Mouse (Mus musculus) adrenal gland, adult 8-10 months (tissue): ENCODE results near the gene Foxe3. TPM values are rescaled to one million over a fixed set of nuclear protein-coding genes. Genes with fewer than 3 reads are reported as not detected.

Experiments
- DNase-seq: peaks from one replicate; pipeline ENCODE4 v3.0.0; 2022
- total RNA-seq, 4 experiments: library from RNA; stranded (reverse); gene quantifications; 2 replicates each; pipeline ENCODE4 v1.2.4; 2022

Gene Foxe3
- total RNA-seq, 4 experiments from 2014 or later, result 0.43 to 0.45 TPM; not detected in 2

- no peak for DNase-seq
Observed at GRCm38 (mm10) chr4:114916056-114916455, 9.8 kb downstream of the Foxe3 start.

GRCm38 (mm10) chr4:114913594-114913962, 12.2 kb downstream of the Foxe3 start:
- peak; percentile 46 for DNase-seq

- DNase-seq, result no peak
Observed at GRCm38 (mm10) chr4:114912705-114913593, 12.9 kb downstream of the Foxe3 start.

GRCm38 (mm10) chr4:114909602-114910484, 16.0 kb downstream of the Foxe3 start:
- no peak for DNase-seq

GRCm38 (mm10) chr4:114908829-114909601, 16.8 kb downstream of the Foxe3 start, which contains the start of gene Foxd2:
TSS of gene Foxd2 (minus strand) at chr4:114908873.
- peak; percentile 85 for DNase-seq

GRCm38 (mm10) chr4:114907951-114908828, 17.6 kb downstream of the Foxe3 start:
- DNase-seq, result peak; percentile 23

DNA sequence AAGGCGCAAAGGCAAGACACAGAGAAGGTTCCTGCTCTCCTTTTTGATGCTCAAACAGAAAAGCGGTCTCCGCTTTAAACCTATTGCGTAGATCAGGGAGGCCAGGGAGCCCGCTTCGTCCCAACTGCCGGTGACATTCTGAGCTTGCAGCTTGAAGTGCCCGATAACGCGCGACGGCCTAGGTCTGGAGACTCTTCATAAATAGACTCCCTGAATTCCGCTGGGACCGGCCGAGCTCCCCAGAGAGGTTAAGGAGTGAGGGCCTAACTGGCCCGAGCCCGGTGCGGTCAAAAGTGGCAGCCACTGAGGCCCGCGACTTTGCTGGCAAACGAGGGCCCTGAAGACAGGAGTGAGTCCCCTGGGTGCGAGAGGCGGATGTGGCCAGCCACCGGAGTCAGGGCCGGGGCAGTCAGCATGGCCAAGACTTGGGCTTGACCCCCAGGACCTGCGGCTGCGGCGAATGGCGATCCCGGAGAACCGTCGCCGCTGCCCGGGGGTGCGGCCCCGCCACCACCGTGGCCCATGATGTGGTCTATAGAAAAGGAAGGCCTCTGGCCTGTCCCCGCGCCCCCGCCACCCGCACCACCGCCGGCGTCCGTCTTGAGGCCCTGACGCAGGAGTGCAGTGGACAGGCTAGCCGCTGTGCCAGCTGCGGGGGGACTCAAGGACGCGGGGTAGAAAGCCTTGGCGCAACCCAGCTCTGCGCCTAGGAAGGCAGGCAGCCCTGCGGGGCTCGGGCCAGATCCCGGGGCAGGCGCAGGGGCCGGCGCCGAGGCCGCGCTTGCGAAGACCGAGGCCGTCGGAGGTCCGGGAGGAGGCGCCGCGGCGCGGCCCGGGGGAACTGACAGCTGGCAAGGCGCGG, 18.5 kb downstream of the Foxe3 start:
- peak; percentile 34 for DNase-seq

DNA sequence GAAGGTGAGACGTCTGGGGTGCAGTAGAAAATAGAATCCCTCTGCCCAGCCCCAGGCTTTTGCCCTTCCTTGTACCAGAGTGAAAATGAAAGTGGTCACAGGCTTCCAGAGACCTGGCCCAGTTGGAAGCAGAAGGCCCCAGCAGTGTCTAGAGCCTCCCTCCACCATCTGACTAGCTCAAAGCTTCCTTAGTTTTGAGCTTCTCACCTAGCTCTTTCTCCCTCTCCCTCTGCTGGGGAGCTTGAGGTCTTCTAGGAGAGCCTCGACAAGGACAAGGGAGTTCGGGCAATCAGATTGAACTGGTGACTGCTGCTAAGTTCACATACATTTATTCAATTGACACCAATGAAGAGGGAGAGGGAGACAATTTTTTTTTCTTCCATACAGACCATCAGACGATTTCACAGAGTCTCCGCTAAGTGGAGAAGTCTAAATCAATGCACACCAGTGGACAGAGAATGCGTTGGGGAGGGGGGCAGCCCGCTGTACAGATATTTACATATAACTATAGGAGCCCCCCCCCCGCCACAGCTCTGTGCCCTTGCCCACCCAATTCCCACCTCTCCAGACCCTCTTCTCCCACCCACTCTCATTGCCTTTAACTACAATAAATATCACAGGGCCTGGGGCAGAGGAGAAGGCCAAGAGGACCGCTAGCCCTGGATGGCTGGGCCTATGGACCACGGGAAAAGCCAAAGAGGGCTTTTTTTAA, 19.7 kb downstream of the Foxe3 start:
- DNase-seq, result no peak

- DNase-seq, result no peak
Observed at GRCm38 (mm10) chr4:114905501-114905900, 20.3 kb downstream of the Foxe3 start.

- DNase-seq, result no peak
Observed at GRCm38 (mm10) chr4:114903422-114903782, 22.4 kb downstream of the Foxe3 start.

GRCm38 (mm10) chr4:114902641-114903421, 23.0 kb downstream of the Foxe3 start:
- no peak for DNase-seq

DNA sequence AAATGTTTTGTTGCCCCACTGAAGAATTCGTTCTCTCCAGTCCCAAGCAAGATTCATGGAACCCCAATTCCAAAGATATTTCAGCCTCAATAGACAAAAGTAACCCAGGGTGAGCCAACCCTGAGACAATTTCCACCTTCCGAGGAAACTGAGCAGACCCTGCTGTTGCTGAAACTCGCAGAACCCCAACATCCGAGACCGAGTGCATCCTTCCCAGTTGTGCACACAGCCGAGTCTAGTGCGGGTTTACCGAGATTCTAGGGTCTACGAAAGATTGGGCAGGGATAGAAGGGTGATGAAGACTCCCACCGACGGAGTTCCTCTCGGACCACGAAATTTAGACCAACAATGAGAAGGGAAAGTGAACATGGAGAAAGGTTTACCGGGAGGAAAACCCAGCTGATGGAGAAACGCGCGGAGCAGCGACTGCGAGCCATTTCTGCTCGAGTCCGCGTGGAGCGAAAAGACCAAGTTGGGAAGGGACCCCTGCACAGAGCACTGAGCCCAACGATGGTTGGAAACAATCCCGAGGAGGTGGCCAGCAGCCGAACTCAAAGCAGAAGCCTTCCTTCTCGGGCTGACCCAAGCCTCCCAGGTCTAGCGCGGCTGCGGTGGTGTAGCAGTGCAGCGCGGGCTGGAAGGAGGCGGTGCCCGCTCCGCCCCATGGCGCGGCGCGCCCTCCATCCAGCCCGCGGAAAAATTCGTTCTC, 24.0 kb downstream of the Foxe3 start:
- no peak for DNase-seq

GRCm38 (mm10) chr4:114900866-114901642, 24.8 kb downstream of the Foxe3 start:
- no peak for DNase-seq

- DNase-seq, result no peak
Observed at GRCm38 (mm10) chr4:114899885-114900284, 25.9 kb downstream of the Foxe3 start.

- DNase-seq, result peak; percentile 13
Observed at GRCm38 (mm10) chr4:114897853-114898252, 28.0 kb downstream of the Foxe3 start.

GRCm38 (mm10) chr4:114882232-114882631, 43.6 kb downstream of the Foxe3 start:
- DNase-seq, result no peak

DNA sequence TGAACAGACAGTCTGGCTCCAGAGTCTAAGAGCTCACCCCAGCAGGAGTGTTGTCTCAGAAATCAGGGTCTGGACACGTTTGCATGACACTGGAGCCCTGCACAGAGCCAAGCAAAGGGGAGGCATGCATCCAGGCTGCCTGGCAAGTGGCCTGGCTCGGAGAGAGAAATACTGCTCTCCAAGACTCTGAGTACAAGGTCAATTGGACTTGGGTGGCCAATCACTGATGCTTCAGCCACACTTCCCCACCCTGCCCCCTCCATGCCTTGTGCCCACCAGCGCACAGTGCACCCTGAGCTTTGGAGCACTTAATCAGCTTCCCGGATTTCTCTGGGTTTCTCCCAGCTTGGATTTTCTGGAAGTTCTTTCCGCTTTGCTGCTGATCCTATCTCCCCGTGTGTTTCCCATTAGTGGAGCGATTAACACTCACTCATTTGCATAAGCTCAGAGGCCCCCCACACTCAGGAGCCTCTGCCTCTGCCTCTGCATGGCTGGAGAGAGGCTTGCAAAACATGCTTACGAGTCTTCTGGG, 49.3 kb downstream of the Foxe3 start:
- no peak for DNase-seq
